Mouse (Mus musculus) frontal cortex, postnatal 14 days (tissue): Measurements from ENCODE around the gene Fosl2.
"Not testable (repeated sequence)": the region's sequence is repeated elsewhere in the genome, so short reads cannot be mapped to it uniquely, and the experiment has no call there.

Experiments
- DNase-seq, 2 experiments: peaks; one replicate each; pipeline ENCODE4 v3.0.0; 2022; ENCODE audit warnings: low spot score in 2 of 2

The Fosl2 gene

DNA sequence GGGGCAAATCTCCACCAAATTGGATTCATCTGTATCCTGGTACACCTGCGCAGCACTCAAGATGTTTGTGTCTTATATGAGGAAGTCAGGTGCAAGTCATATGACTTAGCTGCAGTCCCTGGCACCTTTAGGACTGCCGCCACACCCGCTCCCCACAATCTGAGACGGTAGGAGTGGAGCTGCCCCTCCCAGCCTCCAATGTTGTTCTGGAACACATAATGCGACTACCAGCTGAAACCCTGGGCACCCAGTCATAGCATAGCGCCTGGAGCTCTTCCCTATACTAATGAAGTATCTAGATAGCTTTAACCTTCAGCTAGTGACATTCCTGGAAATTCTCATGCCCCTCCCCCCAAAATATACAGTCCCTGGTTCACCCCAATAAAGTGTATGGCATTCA, 43.1 kb downstream of the Fosl2 start:
- not testable (repeated sequence) for DNase-seq

- DNase-seq = no peak
These were observed 47.5 kb downstream of the Fosl2 start for GRCm38 (mm10) chr5:32182885-32183629.

DNA sequence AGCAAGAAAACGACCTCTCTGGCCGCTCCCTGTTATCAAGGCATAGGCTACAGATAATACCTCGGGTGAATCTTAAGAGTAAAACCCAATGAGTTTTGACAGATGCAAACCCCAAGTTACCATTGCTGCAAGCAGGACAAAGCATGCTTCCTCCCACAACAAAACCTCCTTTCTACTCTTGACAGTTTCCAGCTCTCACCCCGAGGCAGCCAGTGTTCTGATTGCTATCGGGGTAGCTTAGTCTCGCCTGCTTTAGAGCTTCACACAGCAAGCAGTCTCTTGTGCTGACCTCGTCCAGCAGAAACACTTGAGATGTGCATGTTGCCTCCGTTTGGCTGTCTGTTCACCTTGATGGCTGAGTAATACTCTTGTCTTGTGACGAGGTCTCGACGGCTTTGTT, 52.1 kb downstream of the Fosl2 start:
- no peak for DNase-seq

GRCm38 (mm10) chr5:32191259-32191658, 55.7 kb downstream of the Fosl2 start:
- DNase-seq = no peak

GRCm38 (mm10) chr5:32192016-32192845, 56.6 kb downstream of the Fosl2 start:
- no peak for DNase-seq

- DNase-seq = no peak
These were observed 58.6 kb downstream of the Fosl2 start for GRCm38 (mm10) chr5:32194236-32194635.

GRCm38 (mm10) chr5:32195857-32196609, 60.4 kb downstream of the Fosl2 start:
- no peak for DNase-seq

DNA sequence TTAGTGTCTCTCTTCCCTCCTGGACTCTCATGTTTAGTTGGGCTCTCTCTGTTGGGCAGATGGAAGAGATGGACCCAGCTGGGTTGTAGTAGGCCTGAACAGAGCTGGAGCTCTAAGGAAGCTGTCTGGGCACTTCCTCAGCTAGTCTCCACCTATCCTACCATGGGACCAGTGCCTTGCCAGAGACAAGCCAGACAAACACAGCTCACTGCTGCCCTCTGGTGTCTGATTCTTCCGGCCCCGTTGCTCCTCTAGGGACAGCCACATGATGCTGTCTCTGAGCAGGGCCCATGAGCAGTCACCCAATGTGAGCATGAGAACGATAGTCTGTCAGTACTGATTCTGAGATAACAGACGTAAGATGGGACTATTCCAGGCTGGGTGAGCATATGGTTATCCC, 62.1 kb downstream of the Fosl2 start:
- DNase-seq = peak; percentile 77 to 87

GRCm38 (mm10) chr5:32199136-32199535, 63.5 kb downstream of the Fosl2 start:
- no peak for DNase-seq

DNA sequence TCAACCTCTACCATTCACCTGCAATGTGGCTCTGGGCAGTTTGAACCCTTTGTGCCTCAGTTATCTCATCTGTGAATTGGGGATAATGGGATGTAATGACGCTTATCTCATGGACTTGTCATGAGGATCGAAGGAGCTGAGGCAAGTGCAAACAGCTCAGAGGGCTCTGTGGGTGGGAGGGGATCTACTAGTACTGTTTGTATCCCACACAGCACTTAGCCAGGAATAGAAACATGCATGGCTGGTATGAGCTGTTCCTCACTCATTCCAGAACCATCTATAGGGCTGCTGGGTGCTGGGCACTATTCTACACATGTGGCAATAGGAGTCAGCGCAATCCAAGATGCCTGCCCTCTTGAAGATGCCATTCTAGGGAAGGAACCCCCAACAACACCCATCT, 64.0 kb downstream of the Fosl2 start:
- no peak for DNase-seq

DNA sequence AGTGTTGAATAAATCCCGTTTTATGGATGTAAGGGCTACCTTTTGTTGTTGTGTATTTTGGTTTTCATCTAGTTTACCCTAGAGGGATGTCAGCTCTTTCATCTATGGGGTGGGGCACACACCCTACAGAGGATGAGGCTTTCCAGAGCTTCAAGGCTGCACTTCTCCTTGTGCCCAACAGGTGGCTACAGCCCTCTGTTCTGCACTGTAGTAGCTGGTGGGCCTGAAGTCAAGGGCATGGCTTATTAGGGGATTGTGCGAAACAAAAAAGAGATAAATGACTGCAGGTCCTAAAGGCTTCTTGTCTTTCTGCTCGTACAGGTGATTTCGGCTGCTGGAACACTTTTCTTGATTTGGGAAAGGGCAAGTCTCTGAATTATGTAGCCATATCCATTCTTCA, 69.1 kb downstream of the Fosl2 start:
- DNase-seq = no peak

- no peak for DNase-seq
These were observed 71.1 kb downstream of the Fosl2 start for GRCm38 (mm10) chr5:32206726-32207125.
